Mouse (Mus musculus) embryonic facial prominence, embryonic 13.5 days (tissue): ENCODE measurements at regions not wholly inside any gene's neighbourhood (a gene's known extent, or its start where the extent isn't known, plus 50 kb on each side); places are given as distances from the start of the nearest gene placed in this dataset.

ENCODE experiments used
- ATAC-seq: fragments of 200-750 bp; cut with Nextera tagmentation; 2 replicates; pipeline ENCODE4 v1.8.0; 2017; ENCODE audit warnings: low read depth; ENCODE audit not compliant: insufficient number of reproducible peaks, insufficient read depth, low FRiP score, low TSS enrichment
- H3K27ac ChIP-seq: fragments of 300-500 bp; sonication (generic); 2 replicates; pipeline ENCODE4 v1.5.1; 2015; ENCODE audit warnings: moderate library complexity, mild to moderate bottlenecking, inconsistent platforms
- H3K27me3 ChIP-seq: fragments of 300-500 bp; sonication (generic); 2 replicates; pipeline ENCODE4 v1.6.1; 2015; ENCODE audit warnings: mild to moderate bottlenecking, inconsistent platforms
- H3K36me3 ChIP-seq: fragments of 300-500 bp; sonication (generic); 2 replicates; pipeline ENCODE4 v1.6.1; 2015; ENCODE audit warnings: mild to moderate bottlenecking, inconsistent platforms
- H3K4me1 ChIP-seq: fragments of 300-500 bp; sonication (generic); 2 replicates; pipeline ENCODE4 v1.6.1; 2015; ENCODE audit warnings: inconsistent platforms
- H3K4me2 ChIP-seq: fragments of 300-500 bp; sonication (generic); 2 replicates; pipeline ENCODE4 v1.6.1; 2015; ENCODE audit warnings: moderate library complexity, mild to moderate bottlenecking, inconsistent platforms
- H3K4me3 ChIP-seq: fragments of 300-500 bp; sonication (generic); 2 replicates; pipeline ENCODE4 v1.5.1; 2015; ENCODE audit warnings: mild to moderate bottlenecking, inconsistent platforms
- H3K9ac ChIP-seq: fragments of 300-500 bp; sonication (generic); 2 replicates; pipeline ENCODE4 v1.6.1; 2015; ENCODE audit warnings: mild to moderate bottlenecking, inconsistent platforms
- H3K9me3 ChIP-seq: fragments of 300-500 bp; sonication (generic); 2 replicates; pipeline ENCODE4 v1.6.1; 2016; ENCODE audit warnings: inconsistent platforms
- WGBS: fragments of 180-500 bp; shearing (Covaris S2); methylation state at CpG from one replicate; pipeline ENCODE4 v1.1.7; 2015; ENCODE audit warnings: mixed read lengths; 5-methylcytosine and 5-hydroxymethylcytosine counted together

DNA sequence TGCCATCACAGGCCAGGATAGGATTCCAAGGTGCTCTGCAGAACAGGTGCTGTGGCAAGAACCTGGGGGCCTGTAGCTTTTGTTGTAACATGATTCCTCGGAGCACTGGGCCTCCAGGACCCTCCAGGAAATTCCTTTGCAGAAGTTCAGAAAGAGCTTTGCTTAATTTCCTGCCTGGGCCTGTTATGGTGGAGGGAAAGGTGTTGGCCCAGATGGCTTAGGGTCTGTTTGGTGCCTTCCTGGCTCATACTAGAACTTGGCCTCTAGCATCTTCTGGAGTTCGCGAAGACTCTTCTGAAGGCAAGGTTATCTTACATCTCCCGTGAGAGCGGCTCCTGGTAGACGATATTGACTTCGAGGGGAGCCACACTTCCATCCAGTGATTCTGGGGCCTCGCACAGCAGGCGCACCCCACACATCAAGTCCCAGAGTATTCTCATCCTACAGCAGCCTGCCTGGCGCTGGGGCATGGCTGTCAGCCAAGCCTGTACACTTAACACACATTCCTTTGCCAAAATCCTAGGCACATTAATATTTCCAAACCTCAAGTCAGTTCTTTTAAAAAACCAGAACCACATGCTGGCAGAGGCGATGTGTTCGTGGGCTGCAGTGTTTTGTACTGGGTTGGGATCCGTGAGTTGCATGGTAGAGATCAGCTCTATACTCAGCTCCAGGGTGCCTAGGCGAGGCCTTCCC is 54.5 kb upstream of the Cxcl14 start:
- peak; percentile 78 for ATAC-seq
- Histone ChIP-seq H3K4me2 (no peak overlapping the region), H3K9ac (no peak overlapping the region), H3K4me3 (no peak overlapping the region), H3K36me3 (no peaks in the 10 kb centered on the region), H3K27me3 (no peaks in the 10 kb centered on the region), H3K27ac (peak overlapping the region; percentile 96), H3K4me1 (peaks cover 51% of the 10 kb centered on the region), H3K9me3 (no peaks in the 10 kb centered on the region)
- WGBS = 27% methylated on average over 14 of the region's 14 CpGs

DNA sequence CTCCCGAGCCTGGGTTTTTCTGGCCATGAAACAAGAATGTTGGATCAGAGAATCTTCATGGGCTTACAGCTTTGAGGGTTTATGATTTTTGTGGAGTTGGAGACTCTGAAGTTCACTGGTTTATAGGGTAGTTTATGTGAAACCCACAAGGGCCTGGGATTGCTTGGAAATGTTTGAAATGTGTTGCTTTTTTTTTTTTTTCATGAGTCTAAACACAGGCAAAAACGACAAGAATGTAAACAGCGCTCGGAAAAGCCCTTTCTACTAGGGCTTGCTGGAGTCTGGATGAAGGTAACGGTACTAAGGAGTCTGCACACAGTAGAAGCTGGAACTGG is 55.0 kb upstream of the Cxcl14 start:
- Histone ChIP-seq H3K36me3 (no peaks in the 10 kb centered on the region), H3K9ac (no peak overlapping the region), H3K27ac (peak overlapping the region; percentile 96), H3K9me3 (no peaks in the 10 kb centered on the region), H3K27me3 (no peaks in the 10 kb centered on the region), H3K4me2 (0 out of 2 replicates have a peak overlapping the region, but pooled peaks have one; percentile 14), H3K4me1 (peaks cover 49% of the 10 kb centered on the region), H3K4me3 (no peak overlapping the region)
- no peak for ATAC-seq
- 34% methylated on average over 5 of the region's 5 CpGs for WGBS

DNA sequence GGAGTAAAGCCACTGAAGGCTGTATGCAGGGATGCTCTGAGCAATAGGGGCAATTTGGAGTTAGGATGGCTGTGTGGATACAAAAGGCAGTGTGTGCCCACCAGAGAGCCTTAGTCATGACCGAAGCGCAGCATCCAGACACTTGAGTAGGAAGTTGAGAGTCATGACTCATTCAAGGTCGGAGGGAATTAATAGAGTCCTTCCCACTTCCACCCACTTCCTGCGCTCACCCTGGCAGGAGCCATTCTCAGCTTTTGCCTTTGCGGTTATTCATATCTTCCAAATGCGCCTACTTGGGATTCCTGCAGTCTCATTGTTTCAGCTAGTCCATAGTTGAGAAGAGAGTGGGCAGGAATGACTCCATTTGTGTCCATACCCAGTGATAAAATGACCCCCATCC is 56.1 kb upstream of the Cxcl14 start:
- Histone ChIP-seq H3K9ac (no peak overlapping the region), H3K27ac (peak overlapping the region; percentile 96), H3K4me2 (no peak overlapping the region), H3K4me3 (no peak overlapping the region), H3K27me3 (no peaks in the 10 kb centered on the region), H3K36me3 (no peaks in the 10 kb centered on the region), H3K4me1 (peaks cover 38% of the 10 kb centered on the region), H3K9me3 (no peaks in the 10 kb centered on the region)
- no peak for ATAC-seq
- WGBS = 91% methylated on average over 6 of the region's 6 CpGs

DNA sequence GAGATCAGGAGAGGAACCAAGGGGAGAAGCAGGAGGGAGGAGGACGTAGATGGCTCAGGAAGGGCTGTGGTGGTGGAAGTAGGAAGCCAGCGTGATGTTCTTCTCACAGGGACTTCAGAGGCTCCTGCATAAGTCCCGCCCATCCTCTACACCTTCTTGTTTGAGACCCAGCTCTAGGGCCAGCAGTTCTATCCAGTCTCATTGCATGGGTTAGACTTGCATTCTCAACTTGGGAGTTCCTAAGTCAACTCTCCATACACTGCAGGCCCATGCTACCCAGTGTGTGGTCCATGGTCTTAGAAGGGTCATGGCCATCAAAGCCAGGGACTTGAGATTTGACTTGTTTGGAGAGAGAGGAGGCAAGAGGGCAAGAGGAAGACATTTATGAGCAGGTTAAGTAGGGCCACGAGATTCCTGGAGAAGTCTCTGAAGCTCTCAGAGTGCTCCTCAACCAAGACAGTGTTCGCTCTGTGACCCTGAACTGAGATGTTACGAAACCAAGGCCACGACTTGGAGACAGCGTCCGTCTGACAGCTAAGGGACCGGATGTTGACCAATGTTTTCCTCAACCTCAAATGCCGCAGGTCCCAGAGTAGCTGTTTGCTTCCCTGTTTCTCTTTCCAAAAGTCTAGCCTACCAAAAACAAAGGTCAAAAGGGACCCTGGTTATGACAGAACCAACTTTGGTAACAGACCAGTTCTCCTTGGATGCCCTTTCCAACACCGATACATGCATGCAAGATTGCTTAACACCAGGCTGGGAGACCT is 56.7 kb upstream of the Cxcl14 start:
- no peak overlapping the region for H3K9ac ChIP-seq
- H3K4me1 ChIP-seq = peaks cover 32% of the 10 kb centered on the region
- no peaks in the 10 kb centered on the region for H3K27me3 ChIP-seq
- H3K36me3 ChIP-seq = no peaks in the 10 kb centered on the region
- no peak for ATAC-seq
- H3K4me3 ChIP-seq = no peak overlapping the region
- no peaks in the 10 kb centered on the region for H3K9me3 ChIP-seq
- peak overlapping the region; percentile 96 for H3K27ac ChIP-seq
- no peak overlapping the region for H3K4me2 ChIP-seq
- WGBS = 95% methylated on average over 12 of the region's 12 CpGs

DNA sequence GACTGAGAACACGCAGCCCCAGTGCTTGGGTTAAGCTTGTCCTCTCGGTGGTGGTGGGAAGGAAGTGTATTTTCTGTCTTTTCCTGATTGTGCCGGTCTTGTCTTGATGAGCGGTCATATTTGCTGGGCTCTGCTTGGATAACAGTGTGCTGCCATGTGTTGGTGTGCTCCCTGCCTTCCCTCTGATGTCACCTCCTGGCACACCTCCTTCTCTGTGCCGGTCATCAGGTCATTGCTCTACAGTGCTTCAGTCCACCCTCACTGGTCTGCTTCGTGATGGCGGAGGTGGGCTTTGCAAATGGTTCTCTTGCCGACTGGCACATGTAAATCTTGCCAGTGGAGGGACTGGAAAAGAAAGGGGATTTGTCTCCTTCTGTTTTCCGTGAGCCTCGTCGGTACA is 57.6 kb upstream of the Cxcl14 start:
- Histone ChIP-seq H3K4me3 (no peak overlapping the region), H3K4me2 (no peak overlapping the region), H3K9ac (no peak overlapping the region), H3K27me3 (no peaks in the 10 kb centered on the region), H3K27ac (no peak overlapping the region), H3K9me3 (no peaks in the 10 kb centered on the region), H3K4me1 (peaks cover 36% of the 10 kb centered on the region), H3K36me3 (no peaks in the 10 kb centered on the region)
- WGBS = 95% methylated on average over 11 of the region's 11 CpGs
- ATAC-seq = no peak

DNA sequence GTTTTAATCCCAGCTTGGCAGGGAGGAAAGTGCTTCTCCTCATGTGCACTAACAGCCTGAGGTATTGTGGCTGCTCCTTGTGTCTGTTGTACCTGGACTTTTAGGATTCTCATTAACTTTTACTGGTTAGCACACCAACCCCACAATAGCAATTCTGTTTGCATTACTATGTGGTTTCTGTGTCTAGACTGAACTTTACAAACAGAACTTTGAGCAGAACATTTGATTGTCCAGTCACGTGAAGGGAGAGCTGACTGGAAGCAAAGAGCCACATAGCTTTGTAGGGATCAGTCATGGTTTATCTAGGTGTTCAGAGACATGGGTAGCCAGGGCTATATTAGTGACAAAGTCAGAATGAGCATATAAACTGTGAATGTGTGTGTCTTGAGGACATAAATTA is 58.3 kb upstream of the Cxcl14 start:
- H3K27ac ChIP-seq = no peak overlapping the region
- no peaks in the 10 kb centered on the region for H3K9me3 ChIP-seq
- H3K4me3 ChIP-seq = no peak overlapping the region
- no peak for ATAC-seq
- H3K27me3 ChIP-seq = no peaks in the 10 kb centered on the region
- H3K4me2 ChIP-seq = no peak overlapping the region
- WGBS = 75% methylated on average over 1 of the region's 1 CpGs
- peaks cover 42% of the 10 kb centered on the region for H3K4me1 ChIP-seq
- H3K36me3 ChIP-seq = no peaks in the 10 kb centered on the region
- no peak overlapping the region for H3K9ac ChIP-seq

DNA sequence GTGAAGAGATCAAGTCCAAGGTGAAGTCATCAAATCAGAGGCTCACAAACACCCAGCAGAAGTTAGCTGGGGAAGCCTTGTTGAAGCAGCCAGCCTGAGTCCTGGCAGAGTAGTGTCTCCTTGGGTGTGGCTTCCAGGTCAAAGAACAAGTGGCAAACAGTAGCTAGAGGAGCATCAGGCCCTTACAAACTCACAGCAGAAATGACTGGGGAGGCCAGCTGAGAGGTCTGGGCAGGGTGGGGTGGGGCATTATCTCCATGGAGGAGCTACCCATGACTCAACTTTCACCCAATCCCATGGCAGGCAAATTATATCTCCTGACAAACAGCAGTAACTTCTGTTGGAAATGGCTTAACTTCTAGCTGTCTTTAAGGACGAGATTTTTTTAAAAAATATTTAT is 60.6 kb upstream of the Cxcl14 start:
- WGBS = 56% methylated on average over 1 of the region's 1 CpGs
- no peak for ATAC-seq

DNA sequence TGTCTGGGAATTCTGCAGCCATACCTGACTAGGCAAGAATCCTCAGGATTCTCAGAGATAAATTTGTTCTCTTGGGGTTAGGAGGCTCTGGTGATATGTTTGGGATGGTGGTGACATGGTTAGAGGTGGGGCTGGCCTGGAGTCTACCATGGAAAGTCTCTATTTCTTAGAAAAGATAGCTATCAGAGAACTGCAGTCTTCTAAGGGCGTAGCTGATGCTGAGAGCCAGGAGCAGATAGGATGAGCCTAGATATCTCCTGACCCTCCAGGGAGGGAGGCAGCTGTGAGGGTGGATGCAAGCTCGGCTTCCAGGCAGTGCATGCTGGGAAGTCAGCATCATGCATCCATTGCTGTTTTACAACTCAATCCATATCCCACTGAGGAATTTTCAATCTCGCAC is 61.6 kb upstream of the Cxcl14 start:
- no peak overlapping the region for H3K4me3 ChIP-seq
- no peaks in the 10 kb centered on the region for H3K9me3 ChIP-seq

More for the DNA sequence above, 60.6 kb upstream of the Cxcl14 start:
- Histone ChIP-seq H3K9me3 (no peaks in the 10 kb centered on the region), H3K4me1 (peaks cover 29% of the 10 kb centered on the region), H3K27ac (no peak overlapping the region), H3K27me3 (no peaks in the 10 kb centered on the region), H3K4me2 (no peak overlapping the region), H3K36me3 (no peaks in the 10 kb centered on the region), H3K4me3 (no peak overlapping the region), H3K9ac (no peak overlapping the region)

DNA sequence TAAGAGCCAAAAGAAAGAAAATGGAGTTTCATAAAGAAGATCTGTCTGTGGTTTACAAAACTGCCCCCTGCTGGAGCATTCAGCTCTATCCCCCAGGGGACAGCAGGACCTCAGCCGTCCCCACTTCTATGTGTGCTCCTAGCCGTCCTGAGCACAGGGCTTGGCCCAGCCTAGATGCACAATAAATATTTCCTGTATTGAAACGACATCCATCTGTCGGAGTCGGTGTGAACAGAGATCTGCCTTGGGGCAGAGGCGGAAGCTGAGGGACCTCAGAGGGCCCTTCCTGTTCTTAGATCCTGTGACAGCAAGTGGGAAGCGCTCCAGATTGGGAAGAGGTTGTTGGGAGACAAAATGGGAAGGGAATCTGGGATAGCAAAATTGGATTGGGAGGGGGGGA is 62.5 kb upstream of the Cxcl14 start:
- Histone ChIP-seq H3K27ac (peak overlapping the region; percentile 83), H3K9me3 (no peaks in the 10 kb centered on the region), H3K9ac (no peak overlapping the region), H3K27me3 (no peaks in the 10 kb centered on the region), H3K36me3 (no peaks in the 10 kb centered on the region), H3K4me2 (no peak overlapping the region), H3K4me1 (peaks cover 20% of the 10 kb centered on the region), H3K4me3 (no peak overlapping the region)
- ATAC-seq = no peak
- WGBS = 37% methylated on average over 7 of the region's 7 CpGs

More for the DNA sequence above, 61.6 kb upstream of the Cxcl14 start:
- peaks cover 22% of the 10 kb centered on the region for H3K4me1 ChIP-seq
- H3K36me3 ChIP-seq = no peaks in the 10 kb centered on the region
- H3K27ac ChIP-seq = no peak overlapping the region
- H3K27me3 ChIP-seq = no peaks in the 10 kb centered on the region
- H3K4me2 ChIP-seq = no peak overlapping the region
- H3K9ac ChIP-seq = no peak overlapping the region
- no peak for ATAC-seq
- 93% methylated on average over 3 of the region's 3 CpGs for WGBS

DNA sequence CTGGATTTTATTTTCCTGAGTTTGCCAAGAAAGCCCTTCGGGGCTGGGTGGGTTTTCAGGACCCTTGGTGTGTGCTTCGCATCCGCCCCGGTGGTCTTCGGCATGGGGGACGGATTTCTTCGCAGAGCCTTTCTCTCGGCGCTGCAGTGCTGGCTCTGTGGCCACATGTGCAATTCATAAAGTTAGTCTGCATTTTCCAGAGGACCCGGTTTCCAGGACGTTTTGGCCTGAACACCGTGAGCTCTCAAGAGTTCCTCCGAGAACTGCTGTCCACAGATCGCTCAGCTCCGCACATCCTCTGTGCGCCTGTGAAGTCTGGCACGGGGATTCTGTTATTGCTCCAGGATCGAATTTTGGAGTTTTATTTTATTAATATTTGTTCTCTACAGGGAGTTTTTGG is 63.2 kb upstream of the Cxcl14 start:
- 35% methylated on average over 18 of the region's 18 CpGs for WGBS
- ATAC-seq = no peak
- Histone ChIP-seq H3K27me3 (no peaks in the 10 kb centered on the region), H3K36me3 (no peaks in the 10 kb centered on the region), H3K4me3 (no peak overlapping the region; the same call in 1 of the 2 replicates), H3K4me2 (no peak overlapping the region), H3K9me3 (no peaks in the 10 kb centered on the region), H3K9ac (no peak overlapping the region), H3K27ac (peak overlapping the region; percentile 83), H3K4me1 (peaks cover 20% of the 10 kb centered on the region)

DNA sequence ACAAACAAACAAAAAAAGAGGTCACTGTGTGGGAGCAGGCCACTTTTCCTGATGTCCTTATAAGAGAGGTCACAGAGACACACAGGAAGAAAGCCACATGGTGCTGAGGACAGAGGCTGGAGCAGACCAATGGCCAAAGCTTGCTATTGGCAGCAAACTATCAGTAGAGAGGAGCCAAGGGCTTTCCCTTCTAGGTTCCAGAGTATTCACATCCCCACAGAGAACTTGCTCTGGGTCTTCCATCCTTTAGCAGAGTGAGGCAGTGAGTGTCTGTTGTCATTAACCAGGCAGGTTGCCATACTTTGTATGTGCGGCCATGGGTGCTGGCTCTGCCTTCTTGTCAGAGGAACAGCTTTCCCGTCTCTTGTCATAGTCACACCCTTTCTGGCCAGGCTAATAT is 64.5 kb upstream of the Cxcl14 start:
- Histone ChIP-seq H3K9me3 (no peaks in the 10 kb centered on the region), H3K27ac (peak overlapping the region; percentile 83), H3K4me2 (no peak overlapping the region), H3K36me3 (no peaks in the 10 kb centered on the region), H3K4me1 (peaks cover 20% of the 10 kb centered on the region), H3K4me3 (no peak overlapping the region), H3K9ac (no peak overlapping the region), H3K27me3 (no peaks in the 10 kb centered on the region)
- ATAC-seq = no peak
- WGBS = 98% methylated on average over 2 of the region's 2 CpGs

DNA sequence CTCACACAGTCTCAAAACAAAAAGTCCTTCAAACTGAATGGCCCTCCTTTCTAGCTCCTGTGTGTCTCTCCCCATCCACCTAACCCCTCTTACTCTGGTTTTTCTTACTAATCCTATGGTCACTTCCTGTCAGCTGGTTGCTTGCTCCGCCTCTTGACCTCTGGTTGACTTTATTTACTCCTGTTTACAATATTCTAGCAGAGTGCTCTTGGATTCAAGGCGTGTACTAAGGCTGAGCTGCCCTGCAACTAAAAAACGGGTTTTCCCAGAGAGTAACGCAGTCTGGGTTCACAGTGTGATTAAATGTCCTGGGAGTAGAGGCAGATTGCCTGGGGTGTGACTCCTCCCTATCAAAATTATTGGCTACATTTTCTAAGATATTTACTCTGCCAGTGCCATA is 64.2 kb upstream of the Gm3045 start:
- Histone ChIP-seq H3K27me3 (no peaks in the 10 kb centered on the region), H3K4me2 (no peak overlapping the region), H3K9ac (no peak overlapping the region), H3K36me3 (no peaks in the 10 kb centered on the region), H3K4me1 (peaks cover 23% of the 10 kb centered on the region), H3K27ac (peak overlapping the region; percentile 44; the same call in 1 of the 2 replicates), H3K9me3 (no peaks in the 10 kb centered on the region), H3K4me3 (no peak overlapping the region)
- WGBS = 75% methylated on average over 4 of the region's 4 CpGs
- ATAC-seq = no peak
